Mouse (Mus musculus) large intestine, adult 2 months (tissue): ENCODE data around the gene Aspa. TPM values are rescaled to one million over a fixed set of nuclear protein-coding genes. Genes with fewer than 3 reads are reported as not detected.

ENCODE experiments used
- DNase-seq: peaks from one replicate; pipeline ENCODE4 v3.0.0-alpha.2; 2012; ENCODE audit warnings: low read depth, low spot score
- WGBS: fragments of 180-500 bp; shearing (Covaris S2); methylation state at CpG from one replicate; pipeline ENCODE4 v1.1.7; 2018; 5-methylcytosine and 5-hydroxymethylcytosine counted together
- polyA plus RNA-seq: library from polyadenylated mRNA; depleted of rRNA; stranded (reverse); fragments of >200 nt; gene quantifications from 2 replicates; pipeline ENCODE4 v1.2.3, GENCODE M21; 2012; rRNA removed

Aspa gene
- polyA plus RNA-seq, 1 experiment: 25.3 TPM

GRCm38 (mm10) chr11:73260457-73260856, 68.9 kb downstream of the Aspa start:
- 72% methylated on average over 3 of the region's 3 CpGs for WGBS
- DNase-seq: no peak

GRCm38 (mm10) chr11:73258664-73259063, 70.7 kb downstream of the Aspa start:
- DNase-seq: no peak

- no peak for DNase-seq
- 38% methylated on average over 4 of the region's 4 CpGs for WGBS
These were observed 71.9 kb downstream of the Aspa start for GRCm38 (mm10) chr11:73257362-73257945.

Other genes with a start within 250 kb of the Aspa start
- 5.4 and 12.1 TPM in 2 replicates for gene Itgae, start 239.0 kb downstream of the Aspa start, polyA plus RNA-seq
- gene Haspin, start 191.3 kb downstream of the Aspa start, polyA plus RNA-seq: 3.1 and 3.6 TPM in 2 replicates
- gene P2rx5, start 169.2 kb downstream of the Aspa start, polyA plus RNA-seq: 0.43 and 0.44 TPM in 2 replicates
- 37.8 and 40.2 TPM in 2 replicates for gene Emc6, start 152.6 kb downstream of the Aspa start, polyA plus RNA-seq
- gene Tax1bp3, start 152.5 kb downstream of the Aspa start, polyA plus RNA-seq: 221 and 232 TPM in 2 replicates
- gene Ctns, start 130.6 kb downstream of the Aspa start, polyA plus RNA-seq: 14.2 and 19.4 TPM in 2 replicates
- gene Shpk, start 130.1 kb downstream of the Aspa start, polyA plus RNA-seq: 10.4 and 18.9 TPM in 2 replicates
- gene Trpv1, start 95.3 kb downstream of the Aspa start, polyA plus RNA-seq: 0.18 and 0.21 TPM in 2 replicates
- gene Trpv3, start 62.2 kb downstream of the Aspa start, polyA plus RNA-seq: 0.45 and 1.8 TPM in 2 replicates
- gene Gm49340, start 145 bp upstream of the Aspa start, polyA plus RNA-seq: 0.02 TPM in 1 of 2 replicates, not detected in the other
- 0.25 TPM in 1 of 2 replicates, not detected in the other for gene Spata22, start 145 bp upstream of the Aspa start, polyA plus RNA-seq
- gene Olfr20, start 21.2 kb upstream of the Aspa start, polyA plus RNA-seq: 0.07 TPM in 1 of 2 replicates, not detected in the other
- not detected in 2 replicates for gene Olfr376, start 41.6 kb upstream of the Aspa start, polyA plus RNA-seq
- not detected in 2 replicates for gene Olfr1, start 70.0 kb upstream of the Aspa start, polyA plus RNA-seq
- not detected in 2 replicates for gene Olfr378, start 98.9 kb upstream of the Aspa start, polyA plus RNA-seq
- not detected in 2 replicates for gene Olfr380, start 127.9 kb upstream of the Aspa start, polyA plus RNA-seq
- gene Olfr381, start 162.0 kb upstream of the Aspa start, polyA plus RNA-seq: not detected in 2 replicates
- not detected in 2 replicates for gene Olfr382, start 187.6 kb upstream of the Aspa start, polyA plus RNA-seq